Mouse (Mus musculus) testis, adult 2 months (tissue): ENCODE results near the gene Pcsk7.

Experiments
- CTCF ChIP-seq: fragments of 200-500 bp; IDR thresholded peaks from 2 replicates; pipeline ENCODE4 v1.5.1; 2012; ENCODE audit warnings: low read depth, mild to moderate bottlenecking, inconsistent platforms, low read length, moderate library complexity; ENCODE audit not compliant: control insufficient read depth, insufficient read depth, insufficient replicate concordance
- POLR2A ChIP-seq: fragments of 200-500 bp; IDR thresholded peaks from 2 replicates; pipeline ENCODE4 v1.6.1; 2012; ENCODE audit warnings: low read depth, mild to moderate bottlenecking, inconsistent platforms, low read length, moderate library complexity; ENCODE audit not compliant: control insufficient read depth

GRCm38 (mm10) chr9:45942464-45942863 lies 36.2 kb downstream of the Pcsk7 start:
- TF ChIP-seq POLR2A: no peak
- no peak for TF ChIP-seq CTCF
